Mouse (Mus musculus): ENCODE data around the gene Ndufc1. TPM values are rescaled to one million over a fixed set of nuclear protein-coding genes. Genes with fewer than 3 reads are reported as not detected.
"Not testable (repeated sequence)": the region's sequence is repeated elsewhere in the genome, so short reads cannot be mapped to it uniquely, and the experiment has no call there.

Ndufc1 gene
- 715 and 875 TPM in 2 replicates for polyA plus RNA-seq (2014; fragmentation: Nextera tagmentation; extraction: Ambion mirVana)

DNA sequence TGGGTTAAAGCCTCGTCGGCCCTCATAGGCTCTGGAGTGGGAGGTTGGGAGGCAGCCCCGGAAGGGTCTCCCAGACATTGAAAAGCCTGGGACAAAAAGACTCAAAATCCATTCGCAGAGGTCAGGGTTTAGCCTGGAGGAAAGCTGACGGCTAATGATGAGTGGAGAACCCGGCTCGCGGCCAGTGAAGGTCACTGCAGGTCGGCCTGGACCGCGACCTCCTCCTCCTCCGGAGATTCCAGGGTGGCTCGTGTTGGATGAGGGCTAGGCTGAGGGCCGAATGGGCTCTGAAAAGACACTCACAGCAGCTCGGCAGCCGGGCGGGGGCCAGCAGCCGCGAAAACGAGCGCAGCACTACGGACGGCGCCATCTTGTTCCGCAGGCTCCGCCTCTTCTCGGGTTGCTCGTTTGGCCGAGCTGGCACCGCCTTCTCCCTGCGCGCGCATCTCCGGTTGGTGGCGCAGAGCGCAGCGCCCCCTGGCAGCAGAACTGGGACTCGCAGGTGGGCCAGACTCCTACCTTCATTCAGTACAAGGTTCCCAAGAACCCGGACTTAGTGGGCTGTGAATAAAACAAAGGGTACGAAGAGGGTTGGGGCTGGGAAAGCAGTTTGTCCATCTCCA is at the start of gene Ndufc1:
Gene Ndufc1, minus strand, starts transcription at position 428 of the 623 bp plus-strand sequence.
- ATAC-seq: peak; percentile 96
- Histone ChIP-seq H3K27ac (ENCODE audit: low read depth, low read length) (peak within 1 kb of the TSS; percentile 89), H3K27me3 (replicated peaks; ENCODE audit: control insufficient read depth, insufficient read depth, low read length) (no peaks in the 10 kb centered on the region), H3K4me3 (ENCODE audit: low read depth, low read length) (peak within 1 kb of the TSS; percentile 50), H3K4me1 (ENCODE audit: control insufficient read depth, insufficient read depth, low read length) (peaks cover 5% of the 10 kb centered on the region; the same call in 1 of the 2 replicates), H3K9me3 (replicated peaks; ENCODE audit: control insufficient read depth, low read length) (no peaks in the 10 kb centered on the region), H3K4me2 (ENCODE audit: low read length) (peak within 1 kb of the TSS; percentile 60), H3K9ac (ENCODE audit: low read length) (peak within 1 kb of the TSS; percentile 76), H3K36me3 (ENCODE audit: control insufficient read depth, insufficient read depth, low read length) (peaks cover 22% of the 10 kb centered on the region)
- 0% methylated on average over 39 of the region's 40 CpGs for WGBS
- DNase-seq (ENCODE audit: low spot score): peak; percentile 96

DNA sequence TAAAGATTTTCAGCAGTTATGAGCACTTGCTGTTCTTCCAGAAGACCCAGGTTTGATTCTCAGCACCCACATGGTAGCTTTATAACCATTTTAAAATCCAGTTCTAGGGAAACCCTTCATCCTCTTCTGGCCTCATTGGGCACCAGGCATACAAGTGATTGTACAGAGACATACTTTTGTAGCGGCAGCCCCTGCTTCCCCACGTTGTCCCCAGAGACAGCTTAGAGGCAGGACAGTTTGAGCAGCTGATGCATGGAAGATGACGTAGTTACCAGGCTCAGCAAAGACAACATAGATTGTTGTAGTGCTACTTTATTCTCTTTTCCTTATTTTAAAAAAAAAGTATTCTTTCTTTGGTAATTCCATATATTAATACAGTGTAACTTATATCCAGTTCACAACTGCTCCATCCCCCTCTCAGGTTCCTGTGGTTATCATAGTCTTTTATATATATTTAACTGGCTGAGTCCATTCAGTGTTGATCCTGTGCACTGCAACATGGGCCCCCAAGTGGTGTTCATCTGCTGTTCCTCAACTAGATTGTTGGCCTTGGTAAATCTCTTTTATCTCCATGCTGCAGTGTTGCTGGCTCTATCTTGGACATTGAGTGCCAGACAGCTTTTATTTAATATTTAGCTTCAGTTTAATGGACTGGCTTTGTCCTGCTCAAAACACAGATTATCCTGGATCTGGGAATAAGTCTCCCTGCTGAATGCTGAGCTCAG is 26.2 kb upstream of the Ndufc1 start:
- no peak overlapping the region for H3K27ac ChIP-seq (ENCODE audit: low read depth, low read length)
- no peaks in the 10 kb centered on the region for H3K9me3 ChIP-seq (replicated peaks; ENCODE audit: control insufficient read depth, low read length)
- no peaks in the 10 kb centered on the region for H3K27me3 ChIP-seq (replicated peaks; ENCODE audit: control insufficient read depth, insufficient read depth, low read length)
- no peaks in the 10 kb centered on the region for H3K4me1 ChIP-seq (ENCODE audit: control insufficient read depth, insufficient read depth, low read length)
- peaks cover 11% of the 10 kb centered on the region for H3K36me3 ChIP-seq (ENCODE audit: control insufficient read depth, insufficient read depth, low read length)
- 92% methylated on average over 3 of the region's 3 CpGs for WGBS
- H3K4me2 ChIP-seq (ENCODE audit: low read length): no peak overlapping the region
- no peak for ATAC-seq
- H3K9ac ChIP-seq (ENCODE audit: low read length): no peak overlapping the region
- H3K4me3 ChIP-seq (ENCODE audit: low read depth, low read length): no peak overlapping the region
- no peak for DNase-seq (ENCODE audit: low spot score)

DNA sequence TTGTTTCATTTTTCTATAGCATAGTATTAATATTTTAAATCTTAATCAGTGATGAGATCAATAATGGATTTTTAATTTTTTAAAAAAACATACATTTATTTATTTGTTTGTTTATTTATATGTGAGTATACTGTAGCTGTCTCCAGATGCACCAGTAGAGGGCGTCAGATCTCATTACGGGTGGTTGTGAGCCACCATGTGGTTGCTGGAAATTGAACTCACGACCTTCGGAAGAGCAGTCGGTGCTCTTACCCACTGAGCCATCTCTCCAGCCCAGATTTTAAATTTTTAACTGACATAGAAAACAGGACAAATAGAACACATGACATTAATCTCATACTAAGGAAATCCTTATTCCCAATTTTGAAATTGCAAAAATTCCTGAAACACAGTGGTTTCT is 25.6 kb upstream of the Ndufc1 start:
- 86% methylated on average over 5 of the region's 5 CpGs for WGBS
- not testable (repeated sequence) for H3K4me2 ChIP-seq (ENCODE audit: low read length); DNase-seq (ENCODE audit: low spot score); H3K9ac ChIP-seq (ENCODE audit: low read length); H3K9me3 ChIP-seq (replicated peaks; ENCODE audit: control insufficient read depth, low read length); H3K4me1 ChIP-seq (ENCODE audit: control insufficient read depth, insufficient read depth, low read length); ATAC-seq; H3K4me3 ChIP-seq (ENCODE audit: low read depth, low read length); H3K36me3 ChIP-seq (ENCODE audit: control insufficient read depth, insufficient read depth, low read length); H3K27ac ChIP-seq (ENCODE audit: low read depth, low read length); H3K27me3 ChIP-seq (replicated peaks; ENCODE audit: control insufficient read depth, insufficient read depth, low read length)

DNA sequence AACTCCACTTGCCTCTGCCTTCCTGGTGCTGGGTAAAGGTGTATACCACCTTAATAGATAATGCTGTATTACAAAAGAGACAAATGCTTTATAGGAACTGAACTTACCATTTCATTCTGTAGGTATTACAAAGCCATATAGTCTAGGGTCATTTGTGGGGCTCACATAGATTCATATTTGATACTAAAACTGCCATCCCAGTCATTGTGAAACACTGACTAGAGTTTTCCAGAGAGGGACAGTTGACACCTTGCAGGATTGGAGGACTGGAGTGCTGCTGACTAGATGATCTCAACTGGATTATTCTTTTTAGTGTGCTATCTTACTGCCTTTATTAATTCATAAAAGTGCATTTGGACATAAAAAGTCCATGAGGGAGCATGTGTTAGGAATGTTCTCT is 16.6 kb upstream of the Ndufc1 start:
- no peak for DNase-seq (ENCODE audit: low spot score)
- H3K4me2 ChIP-seq (ENCODE audit: low read length): no peak overlapping the region
- no peaks in the 10 kb centered on the region; the same call in 1 of the 2 replicates for H3K4me1 ChIP-seq (ENCODE audit: control insufficient read depth, insufficient read depth, low read length)
- no peaks in the 10 kb centered on the region for H3K9me3 ChIP-seq (replicated peaks; ENCODE audit: control insufficient read depth, low read length)
- no peaks in the 10 kb centered on the region for H3K36me3 ChIP-seq (ENCODE audit: control insufficient read depth, insufficient read depth, low read length)
- no peak for ATAC-seq
- H3K27ac ChIP-seq (ENCODE audit: low read depth, low read length): no peak overlapping the region
- no peak overlapping the region for H3K9ac ChIP-seq (ENCODE audit: low read length)
- no peak overlapping the region for H3K4me3 ChIP-seq (ENCODE audit: low read depth, low read length)
- no peaks in the 10 kb centered on the region for H3K27me3 ChIP-seq (replicated peaks; ENCODE audit: control insufficient read depth, insufficient read depth, low read length)

DNA sequence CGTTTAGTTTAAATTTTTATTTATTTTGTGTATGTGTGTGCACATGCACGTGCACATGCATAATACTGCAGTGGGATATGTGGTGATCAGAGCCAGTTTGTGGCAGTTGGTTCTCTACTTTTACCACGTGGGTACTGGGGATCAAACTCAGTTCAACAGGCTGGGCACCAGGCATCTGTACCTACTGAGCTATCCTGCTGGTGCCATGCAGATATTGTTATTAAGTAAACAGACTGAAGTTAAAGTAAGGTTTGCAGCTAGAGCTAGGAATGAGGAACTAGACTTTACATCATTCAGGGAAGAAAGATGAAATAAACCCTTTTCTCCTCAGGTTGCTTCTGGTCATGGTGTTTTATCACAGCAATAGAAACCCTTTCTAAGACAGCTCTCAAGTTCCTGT is 13.1 kb upstream of the Ndufc1 start:
- Histone ChIP-seq H3K4me1 (ENCODE audit: control insufficient read depth, insufficient read depth, low read length) (peaks cover 15% of the 10 kb centered on the region), H3K36me3 (ENCODE audit: control insufficient read depth, insufficient read depth, low read length) (no peaks in the 10 kb centered on the region), H3K9me3 (replicated peaks; ENCODE audit: control insufficient read depth, low read length) (no peaks in the 10 kb centered on the region), H3K4me3 (ENCODE audit: low read depth, low read length) (no peak overlapping the region), H3K4me2 (ENCODE audit: low read length) (no peak overlapping the region), H3K27ac (ENCODE audit: low read depth, low read length) (no peak overlapping the region), H3K27me3 (replicated peaks; ENCODE audit: control insufficient read depth, insufficient read depth, low read length) (no peaks in the 10 kb centered on the region), H3K9ac (ENCODE audit: low read length) (no peak overlapping the region)
- ATAC-seq: no peak
- no peak for DNase-seq (ENCODE audit: low spot score)
- WGBS: 91% methylated on average over 3 of the region's 3 CpGs

DNA sequence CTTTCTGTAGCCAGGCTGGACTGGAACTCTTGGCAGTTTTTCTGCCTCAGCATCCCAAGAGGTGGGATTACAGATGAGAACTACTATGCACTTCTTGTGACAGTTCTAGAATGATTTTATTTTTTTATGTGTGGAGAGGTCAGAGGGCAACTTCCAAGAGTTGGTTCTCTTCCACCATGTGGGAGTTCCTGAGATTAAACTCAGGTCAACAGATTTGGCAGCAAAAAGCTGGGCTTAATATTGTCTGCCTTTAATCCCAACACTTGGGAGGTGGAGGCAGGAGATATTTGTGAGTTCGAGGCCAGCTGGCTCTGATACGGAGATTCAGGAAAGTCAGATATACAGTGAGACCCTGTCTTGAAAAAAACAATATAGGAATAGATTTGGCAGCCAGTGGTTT is 9.2 kb upstream of the Ndufc1 start:
- ATAC-seq: no peak
- Histone ChIP-seq H3K27ac (ENCODE audit: low read depth, low read length) (no peak overlapping the region), H3K9ac (ENCODE audit: low read length) (no peak overlapping the region), H3K36me3 (ENCODE audit: control insufficient read depth, insufficient read depth, low read length) (no peaks in the 10 kb centered on the region), H3K4me1 (ENCODE audit: control insufficient read depth, insufficient read depth, low read length) (peaks cover 24% of the 10 kb centered on the region), H3K27me3 (replicated peaks; ENCODE audit: control insufficient read depth, insufficient read depth, low read length) (no peaks in the 10 kb centered on the region), H3K9me3 (replicated peaks; ENCODE audit: control insufficient read depth, low read length) (no peaks in the 10 kb centered on the region), H3K4me2 (ENCODE audit: low read length) (peak overlapping the region; percentile 87), H3K4me3 (ENCODE audit: low read depth, low read length) (peak overlapping the region; percentile 99; the same call in 1 of the 2 replicates)
- DNase-seq (ENCODE audit: low spot score): no peak
- 75% methylated on average over 2 of the region's 2 CpGs for WGBS

DNA sequence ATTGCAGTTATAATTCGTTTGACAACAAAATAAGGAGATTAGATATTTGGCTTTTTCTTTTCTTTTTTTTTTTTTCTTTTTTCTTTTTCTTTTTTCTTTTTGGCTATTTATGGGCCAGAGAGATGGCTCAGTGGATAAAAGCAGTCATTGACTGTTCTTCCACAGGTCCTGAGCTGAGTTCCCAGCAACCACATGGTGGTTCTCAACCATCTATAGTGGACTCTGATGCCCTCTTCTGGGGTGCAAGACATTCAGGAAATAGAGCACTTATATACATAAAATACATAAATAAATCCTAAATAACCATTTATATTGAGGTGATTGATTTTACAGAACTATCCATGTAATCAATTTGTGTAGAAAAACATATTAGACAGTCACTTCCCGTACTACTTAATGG is 8.7 kb upstream of the Ndufc1 start:
- Histone ChIP-seq H3K4me1 (ENCODE audit: control insufficient read depth, insufficient read depth, low read length) (peaks cover 24% of the 10 kb centered on the region), H3K9me3 (replicated peaks; ENCODE audit: control insufficient read depth, low read length) (no peaks in the 10 kb centered on the region), H3K4me3 (ENCODE audit: low read depth, low read length) (peak overlapping the region; percentile 99), H3K27me3 (replicated peaks; ENCODE audit: control insufficient read depth, insufficient read depth, low read length) (no peaks in the 10 kb centered on the region), H3K27ac (ENCODE audit: low read depth, low read length) (no peak overlapping the region), H3K4me2 (ENCODE audit: low read length) (peak overlapping the region; percentile 87), H3K9ac (ENCODE audit: low read length) (no peak overlapping the region; the same call in 1 of the 2 replicates), H3K36me3 (ENCODE audit: control insufficient read depth, insufficient read depth, low read length) (no peaks in the 10 kb centered on the region)
- WGBS: 48% methylated on average over 2 of the region's 2 CpGs
- ATAC-seq: no peak
- DNase-seq (ENCODE audit: low spot score): no peak

DNA sequence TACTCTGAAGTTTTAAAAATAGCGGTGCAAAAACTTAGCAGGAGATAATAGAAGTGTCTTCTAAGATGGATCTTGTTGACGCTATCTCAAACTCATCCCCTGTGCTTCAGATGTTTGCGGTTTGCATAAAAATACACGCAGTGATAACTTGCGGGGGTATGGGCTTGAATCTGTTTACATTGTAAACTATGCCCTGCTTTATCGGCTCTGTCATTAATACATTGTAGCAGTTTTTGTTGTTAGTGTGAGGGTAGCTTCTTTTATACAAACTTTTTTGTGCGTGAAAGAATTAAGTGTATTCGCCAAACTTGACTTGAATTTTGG is 8.3 kb upstream of the Ndufc1 start:
- ATAC-seq (no peak), DNase-seq (ENCODE audit: low spot score) (no peak)
- Histone ChIP-seq H3K27ac (ENCODE audit: low read depth, low read length) (no peak overlapping the region), H3K4me2 (ENCODE audit: low read length) (peak overlapping the region; percentile 87), H3K4me1 (ENCODE audit: control insufficient read depth, insufficient read depth, low read length) (peaks cover 24% of the 10 kb centered on the region), H3K9me3 (replicated peaks; ENCODE audit: control insufficient read depth, low read length) (no peaks in the 10 kb centered on the region), H3K9ac (ENCODE audit: low read length) (peak overlapping the region; percentile 97), H3K4me3 (ENCODE audit: low read depth, low read length) (peak overlapping the region; percentile 99), H3K27me3 (replicated peaks; ENCODE audit: control insufficient read depth, insufficient read depth, low read length) (no peaks in the 10 kb centered on the region), H3K36me3 (ENCODE audit: control insufficient read depth, insufficient read depth, low read length) (no peaks in the 10 kb centered on the region)
- WGBS: 4% methylated on average over 8 of the region's 8 CpGs
